Mouse (Mus musculus): ENCODE measurements around the gene Lrcol1. TPM values are rescaled to one million over a fixed set of nuclear protein-coding genes. Genes with fewer than 3 reads are reported as not detected.

The Lrcol1 gene
- total RNA-seq, 2 experiments from 2014 or later: not detected

GRCm38 (mm10) chr5:110386371-110387330 lies 42.1 kb downstream of the Lrcol1 start:
- peak; percentile 86 to 93 for DNase-seq

GRCm38 (mm10) chr5:110387332-110387731 lies 42.8 kb downstream of the Lrcol1 start:
- no peak for DNase-seq

GRCm38 (mm10) chr5:110390631-110391030 lies 46.1 kb downstream of the Lrcol1 start:
- no peak for DNase-seq

GRCm38 (mm10) chr5:110392727-110393126 lies 48.2 kb downstream of the Lrcol1 start:
- no peak for DNase-seq

GRCm38 (mm10) chr5:110395006-110395661 lies 50.6 kb downstream of the Lrcol1 start:
- DNase-seq: no peak

GRCm38 (mm10) chr5:110401101-110401500 lies 56.6 kb downstream of the Lrcol1 start:
- peak; percentile 32 to 43 for DNase-seq

- DNase-seq: no peak
Observed at GRCm38 (mm10) chr5:110402557-110402956, 58.0 kb downstream of the Lrcol1 start.

- peak; percentile 46 to 49 for DNase-seq
Observed at GRCm38 (mm10) chr5:110403931-110404330, 59.4 kb downstream of the Lrcol1 start.

Other genes starting within 250 kb of the Lrcol1 start
- gene Plcxd1, start 244.8 kb upstream of the Lrcol1 start, total RNA-seq (2021): under 1 TPM in 1 of 2 experiments, not detected in 1; 0.10 TPM
- 10 to 100 TPM; 50.6 to 71.9 TPM for gene Gtpbp6, start 236.5 kb upstream of the Lrcol1 start, total RNA-seq (2021)
- gene Zfp605, start 234.6 kb upstream of the Lrcol1 start, total RNA-seq (2021): 1 to 10 TPM; 6.5 to 6.9 TPM
- gene Chfr, start 208.9 kb upstream of the Lrcol1 start, total RNA-seq (2021): 10 to 100 TPM; 29.7 to 31.9 TPM
- gene Golga3, start 168.0 kb upstream of the Lrcol1 start, total RNA-seq (2021): 10 to 100 TPM; 42.5 to 43.2 TPM
- gene Ankle2, start 113.7 kb upstream of the Lrcol1 start, total RNA-seq (2021): 10 to 100 TPM; 43.7 to 44.9 TPM
- gene Pgam5, start 74.8 kb upstream of the Lrcol1 start, total RNA-seq (2021): 10 to 100 TPM; 45.8 to 57.6 TPM
- 10 to 100 TPM; 10.6 to 12.0 TPM for gene Pxmp2, start 58.5 kb upstream of the Lrcol1 start, total RNA-seq (2021)
- 1 to 10 TPM; 3.1 to 3.2 TPM for gene Pole, start 58.4 kb upstream of the Lrcol1 start, total RNA-seq (2021)
- under 1 TPM; 0.17 to 0.30 TPM for gene P2rx2, start 1.5 kb upstream of the Lrcol1 start, total RNA-seq (2021)
- gene Fbrsl1, start 103.8 kb downstream of the Lrcol1 start, total RNA-seq (2021): 10 to 100 TPM; 65.6 to 68.6 TPM
- under 1 TPM; 0.10 to 0.33 TPM for gene Galnt9, start 199.6 kb downstream of the Lrcol1 start, total RNA-seq (2021)

All from adrenal gland, postnatal 36 days (tissue).